Mouse (Mus musculus): ENCODE measurements at regions not wholly inside any gene's neighbourhood (a gene's known extent, or its start where the extent isn't known, plus 50 kb on each side); places are given as distances from the start of the nearest gene placed in this dataset.

DNA sequence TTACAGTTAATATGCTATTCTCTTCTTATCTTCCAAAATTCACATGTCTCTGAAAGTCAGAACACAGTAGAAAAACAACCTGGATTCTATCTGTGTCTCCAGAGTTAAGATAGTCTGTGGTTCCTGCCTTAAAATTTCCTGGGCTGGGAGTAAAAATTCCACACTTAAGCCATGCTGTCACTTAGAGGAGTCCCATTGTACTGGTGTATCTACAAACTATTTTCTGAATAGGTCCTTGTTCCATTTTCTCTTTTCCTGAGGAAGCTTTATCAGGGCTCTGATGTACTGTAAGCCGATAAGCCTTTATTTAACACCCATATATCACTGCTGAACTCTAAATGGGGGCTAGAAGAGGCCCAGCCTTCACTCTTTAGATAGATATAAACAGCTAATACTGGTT, 1171.1 kb downstream of the Efnb2 start:
- Histone ChIP-seq H3K4me2 (replicated peaks; ENCODE audit: low read depth, low read length) (no peak overlapping the region), H3K27ac (ENCODE audit: low read length) (no peak overlapping the region), H3K4me3 (ENCODE audit: low read depth, low read length) (no peak overlapping the region), H3K4me1 (ENCODE audit: insufficient read depth, low read depth, low read length) (no peaks in the 10 kb centered on the region), H3K36me3 (ENCODE audit: insufficient read depth, low read length) (no peaks in the 10 kb centered on the region), H3K27me3 (replicated peaks; ENCODE audit: insufficient read depth, low read length) (no peaks in the 10 kb centered on the region), H3K9me3 (ENCODE audit: low read length) (no peaks in the 10 kb centered on the region), H3K9ac (replicated peaks; ENCODE audit: low read depth) (no peak overlapping the region)
- no peak for TF ChIP-seq EP300 (IDR thresholded peaks at IDR 0.05)
- no peak for TF ChIP-seq CTCF (IDR thresholded peaks at IDR 0.05)
- 54% methylated on average over 1 of the region's 1 CpGs for WGBS
- ATAC-seq (no peak), DNase-seq (ENCODE audit: low spot score) (no peak)

DNA sequence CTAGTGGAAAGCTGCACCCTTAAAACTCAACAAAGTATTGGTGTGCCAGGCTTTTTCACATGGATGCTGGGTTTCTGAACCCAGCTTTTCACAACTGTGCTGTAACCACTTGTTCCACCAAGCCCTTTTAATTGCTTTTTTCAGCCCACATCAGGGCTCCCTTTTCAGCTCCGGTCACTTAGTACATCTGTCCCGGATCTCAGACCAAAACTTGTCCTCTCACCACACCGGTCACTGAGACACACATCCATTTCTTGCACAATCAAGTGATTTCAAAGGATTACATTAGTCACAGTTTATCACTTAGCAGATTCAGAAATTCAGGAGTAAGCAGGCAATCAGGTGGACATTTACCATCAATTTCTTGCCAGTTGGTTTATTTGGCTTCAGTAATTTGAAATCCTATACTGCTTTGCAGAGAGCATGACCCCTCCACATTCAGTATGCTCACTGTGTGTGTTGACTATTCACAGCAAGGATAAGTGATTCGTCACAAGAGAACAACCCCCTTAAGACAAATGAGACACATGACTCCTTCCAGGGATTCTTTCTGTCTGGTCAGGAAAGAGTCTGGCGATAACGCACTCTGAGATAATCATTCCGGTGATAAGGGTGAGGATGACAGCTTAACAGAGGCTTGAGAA, 1188.8 kb downstream of the Efnb2 start:
- no peak overlapping the region for H3K27ac ChIP-seq (ENCODE audit: low read length)
- no peaks in the 10 kb centered on the region for H3K4me1 ChIP-seq (ENCODE audit: insufficient read depth, low read depth, low read length)
- no peak overlapping the region for H3K4me2 ChIP-seq (replicated peaks; ENCODE audit: low read depth, low read length)
- no peaks in the 10 kb centered on the region for H3K9me3 ChIP-seq (ENCODE audit: low read length)
- ATAC-seq (no peak), DNase-seq (ENCODE audit: low spot score) (no peak)
- no peak overlapping the region for H3K4me3 ChIP-seq (ENCODE audit: low read depth, low read length)
- no peaks in the 10 kb centered on the region for H3K27me3 ChIP-seq (replicated peaks; ENCODE audit: insufficient read depth, low read length)
- TF ChIP-seq CTCF (IDR thresholded peaks at IDR 0.05): no peak
- TF ChIP-seq EP300 (IDR thresholded peaks at IDR 0.05): no peak
- no peak overlapping the region for H3K9ac ChIP-seq (replicated peaks; ENCODE audit: low read depth)
- no peaks in the 10 kb centered on the region for H3K36me3 ChIP-seq (ENCODE audit: insufficient read depth, low read length)
- 18% methylated on average over 7 of the region's 7 CpGs for WGBS

DNA sequence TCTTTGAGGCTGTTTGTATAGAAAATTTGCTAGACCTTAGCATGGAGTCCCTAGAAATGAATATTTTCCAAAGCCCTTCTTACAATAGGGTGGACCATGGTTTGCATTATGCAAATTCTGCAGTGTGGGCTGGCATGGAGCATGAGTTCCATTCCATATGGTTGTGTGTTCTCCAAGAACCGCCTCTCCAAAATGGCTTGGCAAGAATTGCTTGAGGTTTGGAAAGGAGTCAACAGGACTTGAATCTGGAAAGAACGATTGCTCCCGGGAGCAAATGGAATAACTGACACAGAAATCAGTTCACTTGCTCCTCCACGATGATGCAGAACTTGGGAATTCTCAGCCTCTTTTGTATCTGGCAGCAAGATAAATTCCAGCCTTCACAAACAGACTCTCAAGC, 1191.8 kb downstream of the Efnb2 start:
- Histone ChIP-seq H3K4me3 (ENCODE audit: low read depth, low read length) (no peak overlapping the region), H3K9me3 (ENCODE audit: low read length) (no peaks in the 10 kb centered on the region), H3K27me3 (replicated peaks; ENCODE audit: insufficient read depth, low read length) (no peaks in the 10 kb centered on the region), H3K9ac (replicated peaks; ENCODE audit: low read depth) (no peak overlapping the region), H3K4me1 (ENCODE audit: insufficient read depth, low read depth, low read length) (no peaks in the 10 kb centered on the region), H3K4me2 (replicated peaks; ENCODE audit: low read depth, low read length) (no peak overlapping the region), H3K36me3 (ENCODE audit: insufficient read depth, low read length) (no peaks in the 10 kb centered on the region), H3K27ac (ENCODE audit: low read length) (no peak overlapping the region)
- no peak for ATAC-seq
- TF ChIP-seq CTCF (IDR thresholded peaks at IDR 0.05) (no peak), EP300 (IDR thresholded peaks at IDR 0.05) (no peak)
- DNase-seq (ENCODE audit: low spot score): no peak
- WGBS: 82% methylated on average over 4 of the region's 4 CpGs

DNA sequence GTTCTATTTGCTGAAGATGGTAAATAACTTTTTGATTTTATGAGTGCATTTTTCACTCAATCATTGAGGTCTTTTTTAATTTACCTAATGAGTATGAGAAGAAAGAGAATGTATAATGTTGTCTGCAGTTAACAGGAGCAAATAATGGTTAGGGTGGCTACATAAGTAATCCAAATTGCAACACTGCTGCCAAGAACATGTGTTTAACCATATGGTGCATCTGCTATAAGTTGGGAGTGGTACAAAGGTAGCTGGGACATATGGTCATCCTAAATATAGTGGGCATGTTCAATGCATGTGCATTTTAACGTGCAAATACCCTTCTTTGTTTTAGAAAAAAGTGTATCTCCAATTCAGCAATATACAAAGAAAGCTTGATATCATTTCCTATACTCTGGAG, 1198.2 kb downstream of the Efnb2 start:
- TF ChIP-seq EP300 (IDR thresholded peaks at IDR 0.05) (no peak), CTCF (IDR thresholded peaks at IDR 0.05) (no peak)
- no peak overlapping the region for H3K4me2 ChIP-seq (replicated peaks; ENCODE audit: low read depth, low read length)
- H3K36me3 ChIP-seq (ENCODE audit: insufficient read depth, low read length): no peaks in the 10 kb centered on the region
- no peak for ATAC-seq
- H3K9ac ChIP-seq (replicated peaks; ENCODE audit: low read depth): no peak overlapping the region
- no peaks in the 10 kb centered on the region for H3K9me3 ChIP-seq (ENCODE audit: low read length)
- 57% methylated on average over 1 of the region's 1 CpGs for WGBS
- H3K4me3 ChIP-seq (ENCODE audit: low read depth, low read length): no peak overlapping the region
- H3K4me1 ChIP-seq (ENCODE audit: insufficient read depth, low read depth, low read length): no peaks in the 10 kb centered on the region
- H3K27me3 ChIP-seq (replicated peaks; ENCODE audit: insufficient read depth, low read length): no peaks in the 10 kb centered on the region
- no peak for DNase-seq (ENCODE audit: low spot score)
- H3K27ac ChIP-seq (ENCODE audit: low read length): no peak overlapping the region

DNA sequence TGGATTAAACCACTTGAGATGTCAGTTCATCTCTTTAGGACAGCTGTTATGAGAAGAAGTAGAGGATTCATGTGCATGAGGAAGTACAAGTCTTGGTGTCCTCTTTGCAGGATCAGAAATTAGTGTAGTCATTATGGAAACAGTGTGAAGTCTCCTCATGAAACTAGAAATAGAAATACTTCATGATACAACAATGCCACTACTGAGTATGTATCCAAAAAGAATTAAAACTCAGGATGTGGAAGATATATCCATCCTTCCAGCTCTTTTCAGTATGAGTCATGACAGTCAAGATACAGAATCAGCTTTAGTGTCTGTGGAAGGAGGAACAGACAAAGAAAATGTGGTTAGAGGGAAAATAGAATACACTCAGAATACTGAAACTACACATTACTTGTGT, 1211.7 kb downstream of the Efnb2 start:
- ATAC-seq: no peak
- Histone ChIP-seq H3K9ac (replicated peaks; ENCODE audit: low read depth) (no peak overlapping the region), H3K27me3 (replicated peaks; ENCODE audit: insufficient read depth, low read length) (no peaks in the 10 kb centered on the region), H3K36me3 (ENCODE audit: insufficient read depth, low read length) (no peaks in the 10 kb centered on the region), H3K4me1 (ENCODE audit: insufficient read depth, low read depth, low read length) (no peaks in the 10 kb centered on the region), H3K4me3 (ENCODE audit: low read depth, low read length) (no peak overlapping the region), H3K27ac (ENCODE audit: low read length) (no peak overlapping the region), H3K4me2 (replicated peaks; ENCODE audit: low read depth, low read length) (no peak overlapping the region), H3K9me3 (ENCODE audit: low read length) (no peaks in the 10 kb centered on the region)
- DNase-seq (ENCODE audit: low spot score): no peak
- TF ChIP-seq CTCF (IDR thresholded peaks at IDR 0.05) (no peak), EP300 (IDR thresholded peaks at IDR 0.05) (no peak)

DNA sequence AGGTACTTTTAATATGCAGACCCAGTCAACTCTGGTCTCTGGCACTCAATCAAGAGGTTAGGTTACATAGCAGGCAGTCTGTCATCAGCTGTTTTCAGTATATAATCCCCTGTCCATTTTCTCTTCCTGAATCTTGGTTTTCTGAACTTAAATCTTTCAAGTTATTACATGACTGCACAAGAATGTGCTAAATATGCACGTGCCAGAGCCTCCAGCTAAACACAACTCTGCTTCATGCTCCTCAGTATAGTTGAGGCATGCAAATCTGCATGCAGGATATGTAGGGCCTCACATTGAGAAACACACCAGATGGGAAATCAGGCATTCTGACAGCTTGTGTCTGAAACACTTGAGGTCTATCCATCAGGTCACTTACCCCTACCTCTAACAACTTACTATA, 1214.0 kb downstream of the Efnb2 start:
- WGBS: 36% methylated on average over 1 of the region's 1 CpGs
- Histone ChIP-seq H3K4me2 (replicated peaks; ENCODE audit: low read depth, low read length) (no peak overlapping the region), H3K36me3 (ENCODE audit: insufficient read depth, low read length) (no peaks in the 10 kb centered on the region), H3K27me3 (replicated peaks; ENCODE audit: insufficient read depth, low read length) (no peaks in the 10 kb centered on the region), H3K9me3 (ENCODE audit: low read length) (no peaks in the 10 kb centered on the region), H3K4me1 (ENCODE audit: insufficient read depth, low read depth, low read length) (no peaks in the 10 kb centered on the region), H3K27ac (ENCODE audit: low read length) (no peak overlapping the region), H3K4me3 (ENCODE audit: low read depth, low read length) (no peak overlapping the region), H3K9ac (replicated peaks; ENCODE audit: low read depth) (no peak overlapping the region)
- TF ChIP-seq EP300 (IDR thresholded peaks at IDR 0.05): no peak
- no peak for TF ChIP-seq CTCF (IDR thresholded peaks at IDR 0.05)
- ATAC-seq: no peak
- no peak for DNase-seq (ENCODE audit: low spot score)

DNA sequence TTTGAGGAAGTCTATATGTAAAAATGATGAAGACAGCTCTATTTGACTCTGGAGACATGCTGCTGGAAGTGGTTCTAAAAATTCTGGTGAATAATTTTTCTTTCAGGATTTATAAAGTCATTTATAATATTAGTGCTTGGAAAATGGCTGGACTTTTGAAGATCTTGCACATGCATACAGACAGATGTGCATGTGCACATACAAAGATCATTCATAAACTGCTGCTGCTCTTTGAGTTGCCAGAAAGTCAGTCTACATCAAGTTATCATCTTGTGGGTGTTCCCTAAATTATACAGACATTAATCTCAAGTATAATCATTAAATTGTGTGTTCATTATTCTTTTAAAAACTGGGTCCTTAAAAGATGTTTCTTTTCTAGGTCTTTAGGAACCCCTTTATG, 1220.2 kb downstream of the Efnb2 start:
- no peaks in the 10 kb centered on the region for H3K9me3 ChIP-seq (ENCODE audit: low read length)
- H3K4me2 ChIP-seq (replicated peaks; ENCODE audit: low read depth, low read length): no peak overlapping the region
- no peaks in the 10 kb centered on the region for H3K27me3 ChIP-seq (replicated peaks; ENCODE audit: insufficient read depth, low read length)
- DNase-seq (ENCODE audit: low spot score) (no peak), ATAC-seq (no peak)
- no peak overlapping the region for H3K4me3 ChIP-seq (ENCODE audit: low read depth, low read length)
- H3K36me3 ChIP-seq (ENCODE audit: insufficient read depth, low read length): no peaks in the 10 kb centered on the region
- no peak overlapping the region for H3K9ac ChIP-seq (replicated peaks; ENCODE audit: low read depth)
- H3K4me1 ChIP-seq (ENCODE audit: insufficient read depth, low read depth, low read length): no peaks in the 10 kb centered on the region
- no peak overlapping the region for H3K27ac ChIP-seq (ENCODE audit: low read length)
- TF ChIP-seq CTCF (IDR thresholded peaks at IDR 0.05): no peak

Data from lung, postnatal 0 days (tissue).